Mouse (Mus musculus): ENCODE results near the gene Lysmd1. TPM values are rescaled to one million over a fixed set of nuclear protein-coding genes. Genes with fewer than 3 reads are reported as not detected.
"Not testable (repeated sequence)": the region's sequence is repeated elsewhere in the genome, so short reads cannot be mapped to it uniquely, and the experiment has no call there.

Gene Lysmd1
- polyA plus RNA-seq, 1 experiment from 2014 or later = 8.0 TPM

DNA sequence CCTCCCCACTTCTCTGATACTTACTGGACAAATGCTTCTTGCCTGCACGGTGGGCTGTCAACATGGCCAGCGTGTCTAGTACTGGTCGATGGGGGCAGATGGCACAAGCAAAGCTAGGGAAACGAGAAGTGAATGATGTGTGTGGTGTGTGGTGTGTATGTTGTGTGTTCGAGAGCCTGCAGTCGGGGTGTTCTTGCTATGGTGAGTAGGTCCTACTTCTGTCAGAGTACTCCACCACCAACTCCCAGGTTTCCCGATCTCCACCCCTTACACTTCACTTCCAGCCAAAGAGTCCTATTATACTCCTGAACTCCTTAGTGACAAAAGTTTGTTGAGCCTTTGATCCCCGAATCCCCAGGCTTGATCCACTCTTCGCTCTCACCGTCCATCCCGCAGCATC is 712 bp upstream of the Lysmd1 start:
- Histone ChIP-seq H3K27me3 (replicated peaks; ENCODE audit: control insufficient read depth, insufficient read depth, low read length) (no peaks in the 10 kb centered on the region), H3K9ac (ENCODE audit: low read length) (peak overlapping the region; percentile 78), H3K4me1 (replicated peaks; ENCODE audit: control insufficient read depth, insufficient read depth, low read length) (peaks cover 14% of the 10 kb centered on the region), H3K9me3 (ENCODE audit: control insufficient read depth, low read length) (no peaks in the 10 kb centered on the region), H3K4me2 (ENCODE audit: low read length) (peak overlapping the region; percentile 77), H3K36me3 (ENCODE audit: control insufficient read depth, insufficient read depth, low read length) (peaks cover 7% of the 10 kb centered on the region), H3K4me3 (ENCODE audit: low read depth, low read length) (peak overlapping the region; percentile 87), H3K27ac (ENCODE audit: low read depth) (peak overlapping the region; percentile 57; the same call in 1 of the 2 replicates)
- 56% methylated on average over 11 of the region's 11 CpGs for WGBS
- no peak for DNase-seq (ENCODE audit: low spot score)
- ATAC-seq (replicated peaks; ENCODE audit: low FRiP score, low TSS enrichment, low read depth) = peak; percentile 4; the same call in 1 of the 2 replicates

DNA sequence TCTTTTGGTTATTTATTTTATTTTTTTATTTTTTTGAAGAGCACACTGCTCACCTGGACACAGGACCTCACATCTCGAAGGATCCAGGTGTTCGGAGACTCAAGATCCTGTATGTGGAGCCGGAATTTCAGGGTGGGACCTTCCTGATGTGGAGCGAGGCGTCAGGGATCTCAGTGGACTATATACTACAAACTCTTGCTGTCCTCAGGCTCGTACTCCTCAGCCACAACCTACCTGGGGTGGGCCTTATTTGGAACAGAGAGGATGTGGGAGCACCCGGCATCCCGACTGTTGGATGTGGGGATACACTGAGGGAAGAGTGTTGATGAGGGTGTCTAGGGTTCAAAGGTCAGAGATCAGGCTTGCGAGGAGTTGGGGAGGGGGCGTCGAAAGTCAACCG is 245 bp downstream of the Lysmd1 start:
- not testable (repeated sequence) for DNase-seq (ENCODE audit: low spot score); H3K4me3 ChIP-seq (ENCODE audit: low read depth, low read length); H3K36me3 ChIP-seq (ENCODE audit: control insufficient read depth, insufficient read depth, low read length); H3K27ac ChIP-seq (ENCODE audit: low read depth); H3K9me3 ChIP-seq (ENCODE audit: control insufficient read depth, low read length); H3K9ac ChIP-seq (ENCODE audit: low read length); H3K4me2 ChIP-seq (ENCODE audit: low read length); H3K27me3 ChIP-seq (replicated peaks; ENCODE audit: control insufficient read depth, insufficient read depth, low read length)
- no CpG with 5 or more reads among the region's 12 CpGs for WGBS
- H3K4me1 ChIP-seq (replicated peaks; ENCODE audit: control insufficient read depth, insufficient read depth, low read length) = peaks cover 14% of the 10 kb centered on the region
- peak; percentile 56 for ATAC-seq (replicated peaks; ENCODE audit: low FRiP score, low TSS enrichment, low read depth)

DNA sequence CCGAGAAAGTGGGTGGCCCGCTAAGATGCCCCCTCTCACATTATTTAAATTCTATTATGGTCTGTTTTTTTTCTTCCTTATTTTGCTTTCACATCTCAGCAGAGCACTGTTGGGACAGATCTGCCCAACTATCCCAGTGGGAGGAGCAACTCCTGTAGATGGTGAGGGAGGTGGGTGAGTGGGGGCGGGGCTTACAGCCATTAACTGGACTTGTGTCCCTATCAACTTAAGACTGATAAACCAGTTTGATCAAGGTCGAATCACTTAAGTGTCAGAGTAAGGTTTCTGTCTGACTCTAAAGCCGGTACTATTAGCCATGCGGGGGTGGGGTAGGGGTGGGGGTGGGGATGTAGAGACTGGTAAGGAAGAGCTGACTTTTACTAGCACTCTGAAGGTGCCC is 1.1 kb downstream of the Lysmd1 start:
- WGBS = 12% methylated on average over 6 of the region's 6 CpGs
- Histone ChIP-seq H3K9ac (ENCODE audit: low read length) (peak overlapping the region; percentile 8; the same call in 1 of the 2 replicates), H3K36me3 (ENCODE audit: control insufficient read depth, insufficient read depth, low read length) (peaks cover 11% of the 10 kb centered on the region), H3K4me2 (ENCODE audit: low read length) (peak overlapping the region; percentile 56), H3K4me1 (replicated peaks; ENCODE audit: control insufficient read depth, insufficient read depth, low read length) (peaks cover 14% of the 10 kb centered on the region), H3K27ac (ENCODE audit: low read depth) (no peak overlapping the region), H3K9me3 (ENCODE audit: control insufficient read depth, low read length) (no peaks in the 10 kb centered on the region), H3K27me3 (replicated peaks; ENCODE audit: control insufficient read depth, insufficient read depth, low read length) (no peaks in the 10 kb centered on the region), H3K4me3 (ENCODE audit: low read depth, low read length) (peak overlapping the region; percentile 27)
- DNase-seq (ENCODE audit: low spot score) = no peak
- ATAC-seq (replicated peaks; ENCODE audit: low FRiP score, low TSS enrichment, low read depth) = no peak

DNA sequence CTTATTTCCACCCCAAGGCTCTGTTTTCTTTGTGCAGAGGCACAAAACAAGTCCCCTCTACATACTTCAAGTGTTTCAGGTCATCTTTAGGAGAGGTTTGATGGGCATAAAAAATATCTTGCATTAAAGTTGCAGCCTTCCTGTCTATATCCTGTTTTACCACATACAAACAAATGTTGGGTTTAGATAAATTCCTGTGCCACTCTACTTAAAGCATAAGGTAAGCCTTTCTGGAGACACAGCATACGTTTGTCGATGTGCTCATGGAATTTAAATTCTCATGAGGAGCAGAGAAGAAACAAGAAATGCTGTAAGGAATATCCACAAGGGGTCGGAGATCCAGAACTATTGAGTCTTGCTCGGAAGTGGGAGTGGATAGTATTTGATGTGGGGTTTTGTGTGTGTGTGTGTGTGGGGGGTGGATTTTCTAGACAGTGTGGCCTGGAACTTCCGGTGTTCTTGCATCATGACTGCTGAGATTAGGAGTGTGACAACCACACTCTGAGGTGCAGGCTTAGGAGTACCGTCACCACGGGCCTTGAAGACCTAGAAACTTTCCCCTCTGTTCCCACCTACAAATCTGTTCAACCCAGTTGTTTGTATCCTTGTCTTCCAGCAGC is 1.7 kb downstream of the Lysmd1 start:
- Histone ChIP-seq H3K4me2 (ENCODE audit: low read length) (peak overlapping the region; percentile 56), H3K9ac (ENCODE audit: low read length) (0 out of 2 replicates have a peak overlapping the region, but pooled peaks have one; percentile 8), H3K9me3 (ENCODE audit: control insufficient read depth, low read length) (no peaks in the 10 kb centered on the region), H3K4me3 (ENCODE audit: low read depth, low read length) (0 out of 2 replicates have a peak overlapping the region, but pooled peaks have one; percentile 27), H3K27me3 (replicated peaks; ENCODE audit: control insufficient read depth, insufficient read depth, low read length) (no peaks in the 10 kb centered on the region), H3K27ac (ENCODE audit: low read depth) (no peak overlapping the region), H3K36me3 (ENCODE audit: control insufficient read depth, insufficient read depth, low read length) (peaks cover 16% of the 10 kb centered on the region), H3K4me1 (replicated peaks; ENCODE audit: control insufficient read depth, insufficient read depth, low read length) (peaks cover 14% of the 10 kb centered on the region)
- WGBS = 82% methylated on average over 7 of the region's 7 CpGs
- ATAC-seq (replicated peaks; ENCODE audit: low FRiP score, low TSS enrichment, low read depth) (no peak), DNase-seq (ENCODE audit: low spot score) (no peak)

DNA sequence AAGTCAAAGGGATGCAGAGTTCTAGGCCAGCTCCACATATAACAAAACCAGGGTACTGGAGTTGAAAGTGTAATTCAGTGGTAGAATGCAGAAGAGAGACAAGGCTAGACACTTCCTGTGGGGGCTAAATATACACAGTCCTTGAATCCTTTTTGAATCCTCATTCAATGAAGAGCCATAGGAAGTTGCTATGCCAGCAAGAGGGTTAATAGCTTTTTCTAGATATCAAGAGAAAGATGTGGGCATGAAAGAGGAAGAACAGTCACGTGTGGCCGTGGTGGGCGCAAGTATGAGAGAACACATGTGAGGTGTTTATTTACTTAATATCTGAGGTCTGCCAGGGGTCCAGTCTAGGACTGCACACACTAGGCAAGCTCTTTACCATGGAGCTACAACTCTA is 2.4 kb downstream of the Lysmd1 start:
- H3K4me1 ChIP-seq (replicated peaks; ENCODE audit: control insufficient read depth, insufficient read depth, low read length) = peaks cover 14% of the 10 kb centered on the region
- no peak overlapping the region for H3K4me3 ChIP-seq (ENCODE audit: low read depth, low read length)
- no peak overlapping the region for H3K9ac ChIP-seq (ENCODE audit: low read length)
- peaks cover 20% of the 10 kb centered on the region; the same call in 1 of the 2 replicates for H3K36me3 ChIP-seq (ENCODE audit: control insufficient read depth, insufficient read depth, low read length)
- H3K4me2 ChIP-seq (ENCODE audit: low read length) = no peak overlapping the region
- no peaks in the 10 kb centered on the region for H3K27me3 ChIP-seq (replicated peaks; ENCODE audit: control insufficient read depth, insufficient read depth, low read length)
- H3K27ac ChIP-seq (ENCODE audit: low read depth) = no peak overlapping the region
- 86% methylated on average over 3 of the region's 3 CpGs for WGBS
- ATAC-seq (replicated peaks; ENCODE audit: low FRiP score, low TSS enrichment, low read depth) = no peak
- no peaks in the 10 kb centered on the region for H3K9me3 ChIP-seq (ENCODE audit: control insufficient read depth, low read length)
- no peak for DNase-seq (ENCODE audit: low spot score)

DNA sequence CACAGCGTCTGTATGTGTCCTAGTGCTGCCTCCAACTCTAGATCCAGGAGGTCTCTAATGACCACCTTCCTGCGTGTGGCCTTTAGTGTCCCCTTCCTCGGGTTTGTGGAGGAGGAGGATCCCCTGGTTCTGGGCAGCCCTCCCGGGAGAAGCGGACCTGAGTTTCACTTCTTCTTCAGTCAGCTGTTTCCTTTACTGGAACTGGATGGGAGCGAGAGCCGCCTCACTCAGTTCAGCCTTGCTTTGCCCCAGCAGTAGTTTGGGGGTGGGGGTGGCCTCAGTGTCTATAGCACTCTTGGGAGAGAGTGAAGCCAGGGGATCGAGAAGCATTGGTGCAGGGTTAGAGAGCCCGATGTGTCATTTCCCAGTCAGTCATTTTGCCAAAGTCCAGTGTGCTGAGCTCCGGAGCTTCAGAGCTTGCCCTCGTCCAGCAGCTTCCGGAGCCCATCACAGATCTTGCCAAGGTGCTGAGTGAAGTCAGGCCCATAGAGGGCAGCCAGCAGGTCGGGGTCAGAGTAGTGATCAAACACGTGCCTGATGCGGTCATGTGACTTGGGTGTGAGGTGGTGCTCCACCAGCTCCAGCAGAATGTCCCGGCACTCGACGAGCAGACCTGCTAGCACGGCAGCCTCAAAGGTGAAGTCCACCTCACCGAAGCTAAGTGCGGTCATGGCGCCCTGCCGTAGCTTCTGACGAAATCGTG is 5.8 kb downstream of the Lysmd1 start:
- no peak for ATAC-seq (replicated peaks; ENCODE audit: low FRiP score, low TSS enrichment, low read depth)
- 65% methylated on average over 25 of the region's 25 CpGs for WGBS
- H3K27ac ChIP-seq (ENCODE audit: low read depth) = no peak overlapping the region
- H3K9me3 ChIP-seq (ENCODE audit: control insufficient read depth, low read length) = no peaks in the 10 kb centered on the region
- no peak overlapping the region for H3K4me2 ChIP-seq (ENCODE audit: low read length)
- peaks cover 9% of the 10 kb centered on the region; the same call in 1 of the 2 replicates for H3K4me1 ChIP-seq (replicated peaks; ENCODE audit: control insufficient read depth, insufficient read depth, low read length)
- H3K9ac ChIP-seq (ENCODE audit: low read length) = no peak overlapping the region
- no peak overlapping the region for H3K4me3 ChIP-seq (ENCODE audit: low read depth, low read length)
- no peak for DNase-seq (ENCODE audit: low spot score)
- peaks cover 22% of the 10 kb centered on the region; the same call in 1 of the 2 replicates for H3K36me3 ChIP-seq (ENCODE audit: control insufficient read depth, insufficient read depth, low read length)
- no peaks in the 10 kb centered on the region for H3K27me3 ChIP-seq (replicated peaks; ENCODE audit: control insufficient read depth, insufficient read depth, low read length)

DNA sequence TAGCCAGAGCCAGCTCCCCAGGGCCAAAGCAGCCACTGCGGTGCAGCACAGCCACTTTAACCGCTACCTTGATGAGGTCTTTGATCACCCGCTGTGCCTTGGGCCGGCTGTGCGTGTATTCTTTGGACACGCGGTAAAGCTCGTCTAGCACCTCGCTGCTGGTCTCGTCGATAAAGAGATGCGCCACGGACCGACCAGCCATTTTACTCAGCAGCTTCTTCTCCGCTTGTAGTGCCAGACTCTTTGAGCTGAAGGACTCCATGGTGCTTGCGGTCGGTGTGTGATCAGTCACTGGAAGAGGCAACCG is 6.4 kb downstream of the Lysmd1 start:
- no peaks in the 10 kb centered on the region for H3K27me3 ChIP-seq (replicated peaks; ENCODE audit: control insufficient read depth, insufficient read depth, low read length)
- peaks cover 6% of the 10 kb centered on the region; the same call in 1 of the 2 replicates for H3K4me1 ChIP-seq (replicated peaks; ENCODE audit: control insufficient read depth, insufficient read depth, low read length)
- WGBS = 62% methylated on average over 18 of the region's 18 CpGs
- H3K9me3 ChIP-seq (ENCODE audit: control insufficient read depth, low read length) = no peaks in the 10 kb centered on the region
- H3K27ac ChIP-seq (ENCODE audit: low read depth) = no peak overlapping the region
- H3K9ac ChIP-seq (ENCODE audit: low read length) = no peak overlapping the region
- H3K4me3 ChIP-seq (ENCODE audit: low read depth, low read length) = no peak overlapping the region
- peaks cover 22% of the 10 kb centered on the region; the same call in 1 of the 2 replicates for H3K36me3 ChIP-seq (ENCODE audit: control insufficient read depth, insufficient read depth, low read length)
- no peak for ATAC-seq (replicated peaks; ENCODE audit: low FRiP score, low TSS enrichment, low read depth)
- no peak overlapping the region for H3K4me2 ChIP-seq (ENCODE audit: low read length)
- no peak for DNase-seq (ENCODE audit: low spot score)

DNA sequence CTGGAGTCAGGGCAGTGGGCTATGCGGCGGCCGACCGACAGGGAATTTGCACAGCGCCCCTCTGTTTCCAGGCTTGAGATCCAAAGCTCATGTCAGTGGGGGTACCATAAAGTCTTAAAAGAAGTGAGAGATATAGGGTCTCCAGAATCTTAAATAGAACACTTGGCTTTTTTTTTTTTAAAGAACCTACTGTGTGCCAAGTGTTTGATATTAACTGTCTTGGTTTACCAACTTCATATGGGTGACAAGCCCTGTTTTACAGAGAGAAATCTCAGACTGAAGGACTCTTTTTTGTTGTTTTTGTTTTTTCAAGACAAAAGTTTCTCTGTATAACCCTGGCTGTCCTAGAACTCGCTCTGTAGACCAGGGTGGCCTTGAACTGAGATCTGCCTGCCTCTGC is 6.9 kb downstream of the Lysmd1 start:
- Histone ChIP-seq H3K27ac (ENCODE audit: low read depth) (no peak overlapping the region), H3K9me3 (ENCODE audit: control insufficient read depth, low read length) (no peaks in the 10 kb centered on the region), H3K27me3 (replicated peaks; ENCODE audit: control insufficient read depth, insufficient read depth, low read length) (no peaks in the 10 kb centered on the region), H3K4me2 (ENCODE audit: low read length) (no peak overlapping the region), H3K4me1 (replicated peaks; ENCODE audit: control insufficient read depth, insufficient read depth, low read length) (0 out of 2 replicates have a peak, but pooled peaks cover under 1% of the 10 kb centered on the region), H3K4me3 (ENCODE audit: low read depth, low read length) (no peak overlapping the region), H3K36me3 (ENCODE audit: control insufficient read depth, insufficient read depth, low read length) (peaks cover 22% of the 10 kb centered on the region; the same call in 1 of the 2 replicates), H3K9ac (ENCODE audit: low read length) (no peak overlapping the region)
- 94% methylated on average over 6 of the region's 6 CpGs for WGBS
- ATAC-seq (replicated peaks; ENCODE audit: low FRiP score, low TSS enrichment, low read depth) = no peak
- no peak for DNase-seq (ENCODE audit: low spot score)
